Mouse (Mus musculus) liver, embryonic 18 days (tissue): ENCODE data around the gene C5ar1. TPM values are rescaled to one million over a fixed set of nuclear protein-coding genes. Genes with fewer than 3 reads are reported as not detected.

Experiments
- polyA plus RNA-seq: library from polyadenylated mRNA; depleted of rRNA; stranded (reverse); fragments of >200 nt; gene quantifications from 2 replicates; pipeline ENCODE4 v1.2.3, GENCODE M21; 2012; rRNA removed

Gene C5ar1
- polyA plus RNA-seq, result 7.0 and 8.5 TPM in 2 replicates

DNA sequence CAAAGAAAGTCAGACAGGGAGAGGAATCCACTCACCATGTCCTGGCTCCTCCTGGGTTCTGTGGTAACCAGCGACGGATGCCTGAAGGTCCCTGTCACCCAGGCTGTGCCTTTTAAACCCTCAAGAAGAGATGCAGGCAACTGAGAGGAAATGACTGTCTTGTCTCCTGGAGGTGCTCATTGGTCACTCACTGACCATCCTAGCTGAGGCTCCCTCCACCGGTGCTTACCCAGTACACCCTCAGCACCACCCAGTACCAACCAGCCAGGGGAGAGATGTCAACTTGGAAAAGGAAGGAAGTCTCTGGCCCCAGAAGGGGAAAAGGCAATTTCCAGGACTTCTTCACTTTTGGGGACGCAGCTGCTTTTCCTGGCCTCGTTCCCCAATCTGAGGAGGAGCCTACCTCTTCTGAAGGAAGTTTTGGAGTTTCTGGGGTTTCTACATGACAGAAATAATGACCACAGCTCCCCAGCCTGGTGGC lies at the start of gene C5ar1:
Gene C5ar1 (minus strand): TSS at position 431 of the 481 bp plus-strand sequence.

DNA sequence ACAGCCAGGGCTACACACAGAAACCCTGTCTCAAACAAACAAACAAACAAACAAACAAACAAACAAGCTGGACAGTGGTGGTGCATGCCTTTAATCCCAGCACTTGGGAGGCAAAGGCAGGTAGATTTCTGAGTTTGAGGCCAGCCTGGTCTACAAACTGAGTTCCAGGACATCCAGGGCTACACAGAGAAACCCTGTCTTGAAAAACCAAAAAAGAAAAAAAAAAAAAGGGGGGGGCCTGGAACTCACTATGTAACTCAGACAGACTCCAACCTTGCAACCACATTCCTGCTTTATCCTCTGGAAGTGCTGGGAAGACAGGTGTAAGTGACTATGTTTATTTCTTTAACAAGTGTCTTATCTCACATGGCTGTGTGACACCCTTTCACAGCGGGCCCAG lies 48.8 kb upstream of the C5ar1 start, which contains the start of gene Bbc3:
Gene Bbc3 (plus strand): TSS at position 301 of the 400 bp plus-strand sequence.

DNA sequence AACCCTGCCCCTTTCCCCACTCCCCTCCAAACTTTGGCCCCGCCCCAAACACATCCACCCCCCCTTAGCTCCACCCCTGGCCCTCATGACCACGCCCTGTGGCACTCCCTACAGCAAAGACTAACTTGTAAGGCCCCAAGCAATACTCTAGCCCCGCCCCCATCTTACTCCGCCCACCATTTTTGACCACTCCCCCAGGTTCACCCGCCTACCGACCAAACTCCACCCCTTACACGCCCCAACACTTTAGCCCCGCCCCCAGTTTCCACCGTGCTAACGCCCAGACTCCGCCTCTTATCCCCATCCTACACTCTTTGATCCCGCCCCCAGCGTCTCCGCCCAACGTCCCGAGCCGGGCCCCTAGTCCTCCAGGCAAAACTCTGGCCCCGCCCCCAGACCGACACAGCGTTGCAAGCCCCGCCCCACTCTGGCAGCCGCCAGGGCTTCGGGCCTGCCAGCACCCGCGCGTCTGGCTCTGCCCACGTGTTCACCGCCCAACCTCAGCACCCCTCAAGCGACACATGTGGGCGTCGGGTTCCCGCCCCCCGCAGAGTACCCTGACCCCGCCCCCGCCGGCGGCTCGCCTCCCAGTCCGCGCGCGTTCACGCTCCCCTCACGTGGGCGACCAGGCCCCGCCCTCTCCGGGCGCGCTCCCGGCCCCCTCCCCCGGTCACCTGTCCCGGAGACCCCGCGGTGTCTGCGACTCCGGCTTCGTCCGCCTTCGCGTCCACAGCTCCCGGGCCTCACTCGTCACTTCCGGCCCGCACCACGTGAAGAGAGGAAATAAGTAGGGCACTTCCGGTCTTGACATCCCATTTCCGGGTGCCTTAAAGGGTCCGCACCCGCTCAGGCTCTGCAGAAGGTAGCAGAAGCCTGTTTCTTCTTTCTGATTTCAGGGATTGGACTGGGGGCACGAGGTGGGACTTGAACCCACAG lies 27.0 kb upstream of the C5ar1 start, which contains the start of gene Ccdc9:
Gene Ccdc9 (minus strand): TSS at position 770 of the 936 bp plus-strand sequence.

DNA sequence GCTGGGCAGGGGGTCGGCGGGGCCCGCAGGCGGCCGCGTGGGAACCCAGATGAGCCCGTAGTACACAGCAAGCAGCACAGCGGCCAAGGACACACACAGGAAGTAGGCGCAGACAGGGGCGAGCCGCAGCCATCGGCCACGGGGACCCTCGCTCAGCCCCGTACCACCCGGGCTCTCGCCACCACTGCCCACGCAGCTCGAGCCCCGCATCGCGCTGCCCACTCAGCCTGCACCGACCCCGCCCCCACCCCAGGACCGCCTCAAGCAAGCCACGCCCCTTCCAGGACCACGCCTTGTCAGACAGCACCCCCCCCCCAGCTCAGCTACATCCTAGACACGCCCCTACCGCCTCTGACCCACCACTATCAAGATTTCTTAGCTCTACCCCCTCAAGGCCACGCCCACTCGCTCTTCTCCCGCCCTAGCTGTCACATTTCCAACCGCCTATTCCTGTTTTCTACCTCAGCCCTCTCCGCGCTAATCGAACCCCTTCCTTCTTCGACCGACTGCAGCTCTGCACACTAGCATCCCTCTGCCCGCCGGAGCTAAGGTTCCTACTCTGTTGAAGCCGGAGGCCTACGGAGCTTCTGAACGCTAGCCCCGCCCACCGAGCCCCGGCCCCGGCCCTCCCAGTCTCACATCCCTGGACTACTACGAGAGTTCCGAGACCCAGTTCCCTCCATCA lies 13.9 kb upstream of the C5ar1 start, which contains the start of gene Inafm1:
Gene Inafm1 (minus strand): TSS at position 537 of the 685 bp plus-strand sequence.

DNA sequence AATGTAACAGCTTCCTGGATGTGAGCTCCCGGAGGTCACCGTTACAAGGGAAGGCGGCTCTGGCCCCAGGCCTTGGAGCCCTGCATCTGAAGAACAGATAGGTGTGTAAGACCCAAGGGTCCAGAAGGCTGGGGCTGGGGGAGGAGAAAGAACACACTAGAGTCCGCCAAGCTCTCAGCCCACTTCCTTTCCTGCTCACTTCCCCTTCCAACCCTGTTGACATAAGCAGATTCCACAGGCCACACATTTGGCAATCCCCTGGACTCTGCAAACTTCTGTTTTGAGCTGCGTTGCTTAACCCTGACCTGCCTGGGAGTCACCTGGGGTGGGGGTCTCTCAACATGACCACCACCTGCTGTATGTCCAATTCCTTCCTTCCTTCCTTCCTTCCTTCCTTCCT lies 15.3 kb downstream of the C5ar1 start, which contains the start of gene C5ar2:
Gene C5ar2 (minus strand): TSS at position 88 of the 400 bp plus-strand sequence.

DNA sequence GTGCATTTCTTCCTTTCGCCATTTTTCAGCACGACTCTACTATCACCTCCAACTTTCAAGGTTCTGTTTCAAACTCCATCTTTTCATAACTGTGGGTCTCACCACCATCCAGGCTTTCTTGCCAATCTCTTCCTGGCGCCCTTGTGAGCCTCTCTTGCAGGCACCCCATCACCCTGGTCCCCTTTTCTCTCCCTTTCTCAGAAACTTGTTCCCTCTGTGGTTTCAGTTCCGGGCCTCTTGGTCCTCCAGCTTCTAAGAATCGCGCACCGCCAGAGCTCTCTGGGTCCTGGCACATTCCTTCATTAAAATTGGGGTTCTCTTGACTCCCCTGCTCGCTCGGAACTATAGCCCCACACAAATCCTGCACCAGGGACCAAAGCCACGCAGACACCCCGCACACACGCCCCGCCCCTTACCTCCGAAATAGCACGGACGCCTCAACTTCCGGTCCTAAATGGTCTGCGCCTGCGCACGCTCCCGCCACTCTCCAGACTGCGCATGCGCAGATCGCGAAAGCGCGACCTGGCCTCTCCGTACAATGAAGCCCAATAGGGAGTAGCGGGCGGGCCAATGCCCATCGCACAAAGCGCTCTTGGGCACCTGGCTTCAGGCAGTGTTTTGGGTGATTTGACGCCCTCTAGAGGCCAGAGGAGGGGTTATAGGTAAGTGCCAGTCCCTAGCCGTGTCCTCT lies 37.6 kb downstream of the C5ar1 start, which contains the start of gene Dhx34:
Gene Dhx34 (minus strand): TSS at position 456 of the 691 bp plus-strand sequence.

Other genes starting within 250 kb of the C5ar1 start
- gene Bicra, start 211.6 kb downstream of the C5ar1 start, polyA plus RNA-seq, result 1.3 and 1.5 TPM in 2 replicates
- gene Zfp541, start 197.7 kb downstream of the C5ar1 start, polyA plus RNA-seq, result 0.02 TPM in 2 replicates
- 90.9 and 104 TPM in 2 replicates for gene Napa, start 161.1 kb downstream of the C5ar1 start, polyA plus RNA-seq
- gene Kptn, start 139.6 kb downstream of the C5ar1 start, polyA plus RNA-seq, result 7.6 and 8.8 TPM in 2 replicates
- gene Slc8a2, start 129.7 kb downstream of the C5ar1 start, polyA plus RNA-seq, result 0.01 and 0.05 TPM in 2 replicates
- gene Meis3, start 84.5 kb downstream of the C5ar1 start, polyA plus RNA-seq, result 2.1 and 2.2 TPM in 2 replicates
- 4.4 and 4.9 TPM in 2 replicates for gene Dhx34, start 37.5 kb downstream of the C5ar1 start, polyA plus RNA-seq
- 1.1 and 1.3 TPM in 2 replicates for gene C5ar2, start 15.4 kb downstream of the C5ar1 start, polyA plus RNA-seq
- 7.0 and 8.5 TPM in 2 replicates for gene Inafm1, start 14.1 kb upstream of the C5ar1 start, polyA plus RNA-seq
- 21.0 and 23.8 TPM in 2 replicates for gene Ccdc9, start 27.3 kb upstream of the C5ar1 start, polyA plus RNA-seq
- gene Bbc3, start 48.9 kb upstream of the C5ar1 start, polyA plus RNA-seq, result 3.8 and 4.3 TPM in 2 replicates
- 34.6 and 36.3 TPM in 2 replicates for gene Sae1, start 128.3 kb upstream of the C5ar1 start, polyA plus RNA-seq
- gene Zc3h4, start 141.4 kb upstream of the C5ar1 start, polyA plus RNA-seq, result 8.5 and 12.1 TPM in 2 replicates
- 22.2 TPM in 2 replicates for gene Tmem160, start 193.2 kb upstream of the C5ar1 start, polyA plus RNA-seq
- gene Npas1, start 218.2 kb upstream of the C5ar1 start, polyA plus RNA-seq, result not detected in 2 replicates